Mouse (Mus musculus) bone marrow, adult 2 months (tissue): Measurements from ENCODE around the gene Ndufs4.

Experiments
- CTCF ChIP-seq: fragments of 200-500 bp; IDR thresholded peaks from 2 replicates; pipeline ENCODE4 v1.5.1; 2011; ENCODE audit warnings: low read length, control low read depth; ENCODE audit not compliant: control insufficient read depth, insufficient read depth
- POLR2A ChIP-seq: fragments of 200-500 bp; IDR thresholded peaks from 2 replicates; pipeline ENCODE4 v1.6.1; 2011; ENCODE audit warnings: low read depth, mild to moderate bottlenecking, control low read depth, low read length, borderline replicate concordance; ENCODE audit not compliant: control insufficient read depth

DNA sequence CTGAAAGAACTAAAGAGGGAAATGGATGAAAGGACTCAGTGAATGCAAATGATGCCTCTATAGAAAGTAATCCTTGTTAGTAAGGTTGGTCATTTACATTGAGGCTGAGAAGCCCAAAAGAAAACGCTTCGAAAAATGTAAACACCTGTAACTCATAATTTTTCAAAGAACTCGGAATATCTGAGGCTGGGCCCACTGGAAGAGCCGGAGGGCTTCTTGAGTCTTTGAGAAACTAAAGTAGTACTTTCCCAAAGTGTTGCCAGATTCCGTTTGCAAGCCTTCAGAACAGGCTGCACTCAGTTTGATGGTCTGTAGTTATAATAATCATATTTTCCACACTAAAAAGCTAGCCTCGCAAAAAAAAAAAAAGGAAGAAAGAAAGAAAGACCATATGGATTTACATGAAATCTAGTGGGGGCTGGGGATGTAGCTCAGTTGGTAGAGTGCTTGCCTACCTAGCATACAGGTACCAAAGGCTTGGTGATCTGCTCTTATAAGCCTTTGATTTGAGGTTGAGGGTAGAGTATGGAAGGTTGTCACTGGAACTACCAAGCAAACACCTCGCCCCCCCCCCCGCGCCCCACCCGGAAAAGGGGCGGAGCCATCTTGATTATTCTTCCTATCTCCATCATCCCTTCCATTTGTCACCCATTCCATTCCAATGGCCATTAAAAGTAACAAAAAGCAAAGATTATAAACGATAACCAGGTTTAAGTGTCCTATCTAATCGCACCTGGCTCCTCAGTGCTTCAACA lies at the start of gene Ndufs4:
- TF ChIP-seq POLR2A (no peak), CTCF (no peak)
